Mouse (Mus musculus) bone marrow macrophage, adult 2 months (primary cell): ENCODE data around the gene Hspa12a. TPM values are rescaled to one million over a fixed set of nuclear protein-coding genes. Genes with fewer than 3 reads are reported as not detected.

Experiments used
- H3K27ac ChIP-seq: 2 replicates; pipeline ENCODE4 v1.5.1; 2012; ENCODE audit warnings: low read depth, low read length; ENCODE audit not compliant: insufficient read depth
- H3K4me1 ChIP-seq: 2 replicates; pipeline ENCODE4 v1.6.1; 2012; ENCODE audit warnings: low read length; ENCODE audit not compliant: control insufficient read depth, insufficient read depth
- H3K4me3 ChIP-seq: 2 replicates; pipeline ENCODE4 v1.5.1; 2012; ENCODE audit warnings: mild to moderate bottlenecking, low read length, moderate library complexity; ENCODE audit not compliant: insufficient read depth
- CTCF ChIP-seq: IDR thresholded peaks from 2 replicates; pipeline ENCODE4 v1.5.1; 2012; ENCODE audit warnings: low read depth, mild to moderate bottlenecking, low read length, moderate library complexity
- POLR2A ChIP-seq: IDR thresholded peaks from 2 replicates; pipeline ENCODE4 v1.6.1; 2012; ENCODE audit warnings: mild to moderate bottlenecking, low read depth, low read length, borderline replicate concordance
- polyA plus RNA-seq: library from polyadenylated mRNA; stranded (reverse); fragments of >200 nt; gene quantifications from 2 replicates; pipeline ENCODE4 v1.2.4, GENCODE M21; 2012; ENCODE audit not compliant: missing spikeins, insufficient read depth, insufficient read length

Hspa12a gene
- polyA plus RNA-seq, 1 experiment: not detected

DNA sequence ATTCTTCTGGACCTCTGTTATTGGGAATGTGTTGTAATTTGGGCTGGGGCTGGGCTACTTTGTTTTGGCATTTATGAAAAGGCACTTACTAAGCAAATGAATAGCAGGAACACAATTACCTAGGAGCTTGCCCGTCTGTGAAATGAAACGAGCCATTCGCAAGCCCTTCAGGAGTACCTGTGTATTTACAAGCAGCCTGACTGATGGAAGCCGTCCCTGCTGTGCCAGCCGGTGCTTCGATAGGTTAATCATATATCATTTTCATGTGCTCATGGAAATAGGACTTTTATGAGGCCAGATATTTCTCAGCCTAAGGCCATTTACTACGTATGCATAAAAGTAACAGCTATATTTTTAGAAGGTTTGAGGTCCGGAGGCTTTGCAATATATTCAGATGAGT, 19.6 kb upstream of the Hspa12a start:
- Histone ChIP-seq H3K4me1 (no peaks in the 10 kb centered on the region), H3K27ac (no peak overlapping the region), H3K4me3 (no peak overlapping the region)
- no peak for TF ChIP-seq POLR2A
- TF ChIP-seq CTCF: no peak

DNA sequence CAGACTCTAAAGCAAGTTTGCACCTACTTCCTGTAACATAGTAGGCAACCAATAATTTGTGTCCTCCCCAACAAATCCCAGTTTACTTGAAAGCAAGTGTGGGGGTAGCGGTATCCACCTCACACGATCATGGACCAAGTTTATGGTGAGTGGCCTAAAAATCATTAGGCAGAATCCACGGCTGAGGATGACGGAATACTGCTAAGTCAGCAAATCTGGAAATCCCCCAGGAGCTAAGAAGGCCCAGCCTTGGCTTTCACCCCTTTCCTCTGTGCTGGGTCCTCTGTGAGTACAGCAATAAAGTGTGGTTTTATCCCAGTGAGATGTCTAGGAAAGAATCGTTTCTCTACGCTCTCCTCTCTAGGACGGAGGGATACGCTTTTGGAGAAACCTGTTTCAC, 11.3 kb upstream of the Hspa12a start:
- Histone ChIP-seq H3K27ac (no peak overlapping the region), H3K4me1 (no peaks in the 10 kb centered on the region)
- TF ChIP-seq CTCF (no peak), POLR2A (no peak)

DNA sequence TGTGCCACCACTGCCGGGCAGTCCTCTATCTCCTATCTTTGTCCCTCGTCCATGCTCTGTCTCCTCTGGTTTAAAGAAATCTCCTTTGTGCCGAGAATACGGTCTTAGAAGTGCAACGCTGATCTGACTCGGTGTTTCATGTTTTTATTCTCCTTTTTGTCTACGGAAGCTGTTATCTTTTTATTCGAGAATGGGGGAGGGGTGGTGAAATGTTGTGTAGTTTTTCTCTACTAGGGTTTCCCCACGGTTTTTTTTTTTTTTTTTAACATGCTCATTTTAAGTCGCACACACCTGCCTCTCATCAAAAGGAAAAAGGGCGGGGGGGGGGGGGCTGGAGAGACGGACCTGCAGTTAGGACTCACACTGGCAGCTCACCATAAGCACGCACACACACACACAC, 8.8 kb upstream of the Hspa12a start:
- no peak overlapping the region for H3K4me3 ChIP-seq
- no peak for TF ChIP-seq CTCF
- TF ChIP-seq POLR2A: no peak
- no peak overlapping the region for H3K27ac ChIP-seq
- no peaks in the 10 kb centered on the region for H3K4me1 ChIP-seq

More for the DNA sequence above, 11.3 kb upstream of the Hspa12a start:
- no peak overlapping the region for H3K4me3 ChIP-seq

DNA sequence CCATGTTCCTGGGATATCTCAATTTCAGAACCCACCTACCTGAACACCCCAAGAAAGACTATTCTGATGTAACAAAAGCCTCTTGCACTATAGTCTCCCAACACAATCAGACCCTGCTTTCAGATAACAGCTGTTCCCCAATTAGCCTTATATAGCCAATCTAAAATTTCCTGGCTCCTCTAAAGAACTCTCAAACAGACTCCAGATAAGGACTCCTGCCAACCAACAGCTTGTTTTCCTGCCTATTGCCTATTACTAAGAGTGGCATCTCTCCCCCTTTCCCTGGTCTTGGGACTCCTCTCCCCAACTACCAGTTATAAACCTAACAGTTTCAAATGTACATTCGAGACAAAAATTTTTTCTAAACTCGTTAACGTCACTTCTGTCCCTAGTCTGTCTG, 8.1 kb upstream of the Hspa12a start:
- no peak overlapping the region for H3K4me3 ChIP-seq
- no peak overlapping the region for H3K27ac ChIP-seq
- TF ChIP-seq CTCF: no peak
- no peak for TF ChIP-seq POLR2A
- no peaks in the 10 kb centered on the region for H3K4me1 ChIP-seq

DNA sequence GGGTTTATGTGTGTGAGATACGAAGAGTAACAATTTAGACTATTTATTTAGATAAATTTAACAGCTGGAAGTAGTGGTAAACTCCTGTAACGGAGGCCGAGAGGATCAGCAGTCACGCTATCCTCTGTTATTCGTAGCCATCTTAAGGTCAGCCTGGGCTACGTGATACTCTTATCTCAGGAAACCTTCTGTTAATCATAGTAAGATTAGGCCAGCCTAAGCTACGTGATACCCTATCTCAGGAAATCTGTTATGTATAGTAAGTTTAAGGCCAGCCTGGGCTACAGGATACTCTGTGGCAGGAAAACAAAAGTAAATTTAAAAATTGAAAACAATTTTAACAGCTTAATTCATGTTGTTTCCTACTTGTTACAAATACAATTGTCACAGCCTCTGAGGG, 2.5 kb upstream of the Hspa12a start:
- TF ChIP-seq POLR2A (no peak), CTCF (no peak)
- Histone ChIP-seq H3K4me1 (peaks cover 8% of the 10 kb centered on the region), H3K27ac (no peak overlapping the region), H3K4me3 (no peak overlapping the region)

DNA sequence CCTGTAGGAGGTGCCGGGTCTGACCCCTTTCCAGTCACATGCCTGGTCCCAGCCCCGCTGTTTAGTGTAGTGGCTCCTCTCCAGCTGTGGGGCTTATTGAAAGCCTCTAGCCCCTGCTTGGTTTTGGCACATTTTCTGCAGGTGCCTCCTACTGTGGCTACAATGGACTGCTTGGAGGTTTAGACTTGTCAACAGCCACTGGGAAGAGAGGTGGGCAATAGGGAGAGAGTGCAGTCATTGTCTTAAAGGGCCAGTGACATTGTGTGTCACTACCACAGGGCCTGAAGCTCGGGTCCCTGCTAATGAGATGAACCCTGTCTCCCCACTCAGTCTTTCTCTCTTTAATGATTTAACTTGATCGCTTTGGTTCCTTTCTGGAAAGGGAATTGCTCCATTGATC, 10.4 kb downstream of the Hspa12a start:
- H3K4me3 ChIP-seq: no peak overlapping the region
- TF ChIP-seq CTCF: no peak
- TF ChIP-seq POLR2A: no peak
- H3K27ac ChIP-seq: no peak overlapping the region
- no peaks in the 10 kb centered on the region for H3K4me1 ChIP-seq

DNA sequence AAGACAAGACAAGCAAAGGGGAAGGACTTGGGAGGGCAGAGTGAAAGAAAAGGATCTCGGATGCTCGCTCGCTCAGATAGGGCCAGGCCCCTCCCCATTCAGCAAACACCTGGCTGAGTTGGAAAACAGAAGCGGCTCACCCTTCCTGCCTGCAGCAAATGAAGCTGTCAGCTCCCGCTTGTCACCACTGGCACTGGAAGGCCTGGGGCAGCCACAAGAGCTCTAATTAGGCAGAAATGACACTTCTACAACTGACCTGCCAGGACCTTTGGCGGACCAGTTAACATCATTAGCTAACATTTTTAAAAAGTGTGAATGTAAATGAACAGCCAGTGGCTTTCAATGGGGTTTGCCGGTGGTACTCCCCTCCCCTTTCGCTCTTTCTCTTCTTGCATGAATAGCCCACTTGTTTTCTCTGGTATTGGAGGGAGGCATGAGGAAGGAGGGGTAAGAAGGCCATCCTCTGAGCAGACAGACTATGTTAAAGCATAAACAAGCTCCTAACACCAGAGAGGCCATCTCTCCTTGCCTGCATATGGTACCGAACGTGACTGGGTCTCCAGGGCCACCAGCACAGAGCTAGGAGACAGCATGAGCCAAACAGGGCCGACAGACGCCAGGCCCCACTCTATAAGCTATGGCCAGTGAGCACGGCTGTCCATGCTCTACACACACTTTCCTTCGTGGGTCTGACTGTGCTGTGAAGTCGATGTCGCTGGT, 12.2 kb downstream of the Hspa12a start:
- TF ChIP-seq CTCF: no peak
- TF ChIP-seq POLR2A: no peak
- Histone ChIP-seq H3K4me1 (no peaks in the 10 kb centered on the region), H3K27ac (no peak overlapping the region), H3K4me3 (no peak overlapping the region)

DNA sequence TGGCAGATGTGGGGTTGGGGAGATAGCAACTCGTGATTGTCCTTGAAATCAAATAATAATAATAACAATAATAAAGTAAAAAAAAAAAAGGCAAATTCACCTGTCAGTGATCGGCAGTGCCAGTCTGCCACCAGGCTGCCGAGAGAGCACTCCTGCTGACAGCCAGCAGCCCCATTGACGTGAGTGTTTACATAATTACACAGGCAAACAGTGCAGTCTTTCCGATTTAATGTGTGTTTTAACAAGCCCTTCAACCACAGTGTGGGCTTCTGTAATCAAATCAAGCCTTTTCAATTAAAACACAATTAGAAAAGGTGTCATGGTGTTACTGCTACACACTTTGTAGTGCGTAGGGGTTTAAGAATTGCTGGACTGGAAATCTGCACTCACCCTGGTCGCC, 24.3 kb downstream of the Hspa12a start:
- no peak overlapping the region for H3K27ac ChIP-seq
- H3K4me1 ChIP-seq: 0 out of 2 replicates have a peak, but pooled peaks cover 3% of the 10 kb centered on the region
- TF ChIP-seq CTCF: no peak
- TF ChIP-seq POLR2A: no peak
- 0 out of 2 replicates have a peak overlapping the region, but pooled peaks have one; percentile 50 for H3K4me3 ChIP-seq

DNA sequence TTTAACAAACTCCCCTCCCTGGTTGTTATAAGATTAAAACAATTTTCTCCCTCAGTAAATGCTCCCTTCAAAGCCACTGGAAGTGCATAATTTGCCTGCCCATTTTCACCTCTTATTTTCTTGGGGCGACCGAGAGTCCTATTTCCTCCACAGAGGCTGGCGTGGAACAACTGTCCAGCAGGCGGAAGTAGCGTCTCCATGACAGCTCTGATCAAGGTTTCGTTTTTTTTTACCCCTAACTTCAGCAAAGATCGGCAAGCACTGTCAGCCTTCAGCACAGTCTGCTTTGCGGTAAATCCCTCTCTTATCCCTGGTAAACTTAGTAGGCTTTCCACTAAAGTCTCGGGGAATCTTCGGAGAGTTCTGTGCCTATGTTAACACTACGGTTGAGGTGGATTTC, 24.9 kb downstream of the Hspa12a start:
- Histone ChIP-seq H3K4me1 (0 out of 2 replicates have a peak, but pooled peaks cover 3% of the 10 kb centered on the region), H3K4me3 (peak overlapping the region; percentile 50), H3K27ac (no peak overlapping the region)
- TF ChIP-seq POLR2A: no peak
- TF ChIP-seq CTCF: no peak

DNA sequence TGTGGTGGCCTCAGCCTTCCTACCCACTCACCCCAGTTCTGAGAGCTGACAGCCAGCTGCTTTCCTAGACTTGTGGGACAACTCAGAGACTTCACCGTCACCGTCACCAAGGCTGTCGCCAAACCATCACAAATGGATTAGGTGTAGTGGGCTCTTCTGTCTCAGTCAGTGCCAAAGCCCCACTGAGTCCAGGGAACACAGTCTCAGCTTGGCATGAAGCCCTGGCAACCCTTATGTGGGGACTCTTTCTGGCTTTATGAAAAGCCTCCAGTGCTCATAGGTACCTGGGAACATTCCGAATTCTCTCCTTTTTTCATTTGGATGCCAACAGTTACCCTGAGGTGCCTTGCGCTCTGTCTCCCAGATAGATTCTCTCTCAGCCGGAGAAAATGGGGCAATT, 30.2 kb downstream of the Hspa12a start:
- Histone ChIP-seq H3K4me1 (peaks cover 5% of the 10 kb centered on the region), H3K4me3 (no peak overlapping the region), H3K27ac (no peak overlapping the region)
- TF ChIP-seq POLR2A (no peak), CTCF (no peak)

DNA sequence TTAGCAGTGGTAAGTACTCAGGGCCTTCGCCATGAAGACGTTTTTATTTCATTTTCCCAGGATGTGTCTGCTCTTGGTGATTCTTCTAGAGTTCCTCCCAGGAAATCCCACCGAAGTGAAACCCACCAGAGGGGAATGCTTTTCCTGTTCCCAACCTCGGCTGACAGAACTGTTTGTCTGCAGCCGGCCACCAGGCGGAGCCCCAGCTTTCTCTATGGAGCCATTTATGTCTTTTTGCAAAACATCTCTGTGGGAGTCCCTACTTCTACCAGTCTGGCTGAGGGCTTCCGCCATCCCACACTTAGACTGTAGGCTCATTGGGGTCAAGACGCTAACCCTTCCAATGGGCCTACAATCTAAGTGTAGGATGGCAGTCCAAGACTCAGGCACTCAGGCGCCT, 32.1 kb downstream of the Hspa12a start:
- H3K4me3 ChIP-seq: peak overlapping the region; percentile 45
- H3K27ac ChIP-seq: no peak overlapping the region
- TF ChIP-seq POLR2A (no peak), CTCF (peak; percentile 96)
- H3K4me1 ChIP-seq: peaks cover 11% of the 10 kb centered on the region
